Mouse (Mus musculus): ENCODE data around the gene Rabgap1l.
"Not testable (repeated sequence)": the region's sequence is repeated elsewhere in the genome, so short reads cannot be mapped to it uniquely, and the experiment has no call there.

The Rabgap1l gene

GRCm38 (mm10) chr1:160308996-160309395, 484.0 kb downstream of the Rabgap1l start:
- DNase-seq: peak in 1 of 2 experiments; percentile 21

- no peak for DNase-seq
Observed at GRCm38 (mm10) chr1:160308498-160308897, 484.5 kb downstream of the Rabgap1l start.

- peak in 1 of 2 experiments; percentile 21 for DNase-seq
Observed at GRCm38 (mm10) chr1:160306866-160307616, 486.0 kb downstream of the Rabgap1l start.

- no peak for DNase-seq
Observed at GRCm38 (mm10) chr1:160306336-160306735, 486.7 kb downstream of the Rabgap1l start.

GRCm38 (mm10) chr1:160305826-160306225, 487.2 kb downstream of the Rabgap1l start:
- DNase-seq: no peak

GRCm38 (mm10) chr1:160304969-160305498, 488.0 kb downstream of the Rabgap1l start:
- DNase-seq: peak in 1 of 2 experiments; percentile 49

GRCm38 (mm10) chr1:160302268-160302667, 490.7 kb downstream of the Rabgap1l start:
- no peak for DNase-seq

- DNase-seq: peak; percentile 54 to 65
Observed at GRCm38 (mm10) chr1:160301156-160301555, 491.9 kb downstream of the Rabgap1l start.

- peak; percentile 63 to 69 for DNase-seq
Observed at GRCm38 (mm10) chr1:160300704-160301103, 492.3 kb downstream of the Rabgap1l start.

- DNase-seq: no peak
Observed at GRCm38 (mm10) chr1:160299979-160300378, 493.0 kb downstream of the Rabgap1l start.

GRCm38 (mm10) chr1:160298893-160299292, 494.1 kb downstream of the Rabgap1l start:
- DNase-seq: no peak

- no peak for DNase-seq
Observed at GRCm38 (mm10) chr1:160297701-160298100, 495.3 kb downstream of the Rabgap1l start.

GRCm38 (mm10) chr1:160295323-160295722, 497.7 kb downstream of the Rabgap1l start:
- DNase-seq: no peak

- DNase-seq: no peak
Observed at GRCm38 (mm10) chr1:160293488-160293887, 499.5 kb downstream of the Rabgap1l start.

GRCm38 (mm10) chr1:160292058-160292457, 501.0 kb downstream of the Rabgap1l start:
- DNase-seq: no peak

GRCm38 (mm10) chr1:160290242-160290641, 502.8 kb downstream of the Rabgap1l start:
- no peak for DNase-seq

- peak; percentile 51 to 60 for DNase-seq
Observed at GRCm38 (mm10) chr1:160287058-160287645, 505.9 kb downstream of the Rabgap1l start.

- DNase-seq: peak; percentile 75 to 80
Observed at GRCm38 (mm10) chr1:160286400-160287057, 506.5 kb downstream of the Rabgap1l start.

- DNase-seq: peak in 1 of 2 experiments; percentile 27
Observed at GRCm38 (mm10) chr1:160284241-160284640, 508.8 kb downstream of the Rabgap1l start.

GRCm38 (mm10) chr1:160282166-160282874, 510.7 kb downstream of the Rabgap1l start:
- DNase-seq: not testable (repeated sequence)

GRCm38 (mm10) chr1:160281337-160282084, 511.5 kb downstream of the Rabgap1l start:
- no peak for DNase-seq

GRCm38 (mm10) chr1:160280603-160281002, 512.4 kb downstream of the Rabgap1l start:
- no peak for DNase-seq
